Mouse (Mus musculus) cerebellum, adult 2 months (tissue): ENCODE data around the gene 6030468B19Rik. TPM values are rescaled to one million over a fixed set of nuclear protein-coding genes. Genes with fewer than 3 reads are reported as not detected.

ENCODE experiments used
- DNase-seq, 2 experiments: peaks; one replicate each; pipeline ENCODE4 v3.0.0; 2021
- H3K27ac ChIP-seq: fragments of 200-500 bp; 2 replicates; pipeline ENCODE4 v1.5.1; 2012; ENCODE audit warnings: low read length, control low read depth, inconsistent platforms; ENCODE audit not compliant: insufficient read depth
- H3K27me3 ChIP-seq: fragments of 200-500 bp; 2 replicates; pipeline ENCODE4 v1.6.1; 2012; ENCODE audit warnings: inconsistent platforms, mild to moderate bottlenecking, low read length, moderate library complexity; ENCODE audit not compliant: control insufficient read depth, insufficient read depth
- H3K4me1 ChIP-seq: fragments of 200-500 bp; 2 replicates; pipeline ENCODE4 v1.6.1; 2011; ENCODE audit warnings: low read length; ENCODE audit not compliant: control insufficient read depth, insufficient read depth
- H3K4me3 ChIP-seq: fragments of 200-500 bp; replicated peaks from 2 replicates; pipeline ENCODE3; 2011; ENCODE audit warnings: mild to moderate bottlenecking, low read depth, low read length, control low read depth; ENCODE audit not compliant: insufficient read depth
- CTCF ChIP-seq: fragments of 200-500 bp; IDR thresholded peaks from 2 replicates; pipeline ENCODE4 v1.5.1; 2011; ENCODE audit warnings: low read depth, mild to moderate bottlenecking, control low read depth, low read length, moderate library complexity, borderline replicate concordance; ENCODE audit not compliant: insufficient read depth
- POLR2A ChIP-seq: fragments of 200-500 bp; IDR thresholded peaks from 2 replicates; pipeline ENCODE4 v1.6.1; 2011; ENCODE audit warnings: low read length, control low read depth, borderline replicate concordance; ENCODE audit not compliant: insufficient read depth
- WGBS: fragments of 180-500 bp; shearing (Covaris S2); methylation state at CpG from one replicate; pipeline ENCODE4 v1.1.7; 2018; 5-methylcytosine and 5-hydroxymethylcytosine counted together
- polyA plus RNA-seq: library from polyadenylated mRNA; depleted of rRNA; stranded (reverse); fragments of >200 nt; gene quantifications from 2 replicates; pipeline ENCODE4 v1.2.3, GENCODE M21; 2012; rRNA removed

6030468B19Rik gene
- 0.16 TPM in 1 of 2 replicates, not detected in the other for polyA plus RNA-seq

GRCm38 (mm10) chr11:117797511-117798159 is at the start of gene 6030468B19Rik:
Gene 6030468B19Rik, plus strand, starts transcription at chr11:117797660.
- no peak for DNase-seq
- Histone ChIP-seq H3K4me3 (no peak within 1 kb of the TSS), H3K4me1 (no peaks in the 10 kb centered on the region), H3K27me3 (no peaks in the 10 kb centered on the region; the same call in 1 of the 2 replicates), H3K27ac (no peak within 1 kb of the TSS)
- TF ChIP-seq CTCF (no peak), POLR2A (no peak)
- 80% methylated on average over 9 of the region's 9 CpGs for WGBS

DNA sequence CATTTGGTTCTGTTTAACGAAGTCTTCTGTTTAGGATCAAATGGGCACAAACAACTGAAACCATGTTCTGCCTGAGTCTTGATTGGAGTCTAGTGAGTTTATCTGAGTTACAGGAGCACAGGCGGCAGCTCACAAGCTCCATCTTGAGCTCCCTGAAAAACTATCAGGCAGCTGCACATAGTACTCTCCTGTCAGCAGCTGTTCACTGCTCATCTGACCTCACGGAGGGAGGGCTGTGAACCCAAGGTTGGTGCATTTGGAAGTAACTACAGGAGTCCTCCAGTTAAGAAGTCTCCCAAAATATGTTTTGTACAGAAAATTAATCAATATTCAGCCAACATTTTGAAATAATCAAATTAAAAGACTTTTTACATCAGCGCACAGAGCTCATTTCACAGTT is 48.8 kb upstream of the 6030468B19Rik start:
- H3K4me3 ChIP-seq, result no peak overlapping the region
- peaks cover 7% of the 10 kb centered on the region for H3K4me1 ChIP-seq
- 81% methylated on average over 4 of the region's 4 CpGs for WGBS
- no peak for DNase-seq
- no peaks in the 10 kb centered on the region for H3K27me3 ChIP-seq
- no peak overlapping the region for H3K27ac ChIP-seq
- no peak for TF ChIP-seq POLR2A
- TF ChIP-seq CTCF, result no peak

DNA sequence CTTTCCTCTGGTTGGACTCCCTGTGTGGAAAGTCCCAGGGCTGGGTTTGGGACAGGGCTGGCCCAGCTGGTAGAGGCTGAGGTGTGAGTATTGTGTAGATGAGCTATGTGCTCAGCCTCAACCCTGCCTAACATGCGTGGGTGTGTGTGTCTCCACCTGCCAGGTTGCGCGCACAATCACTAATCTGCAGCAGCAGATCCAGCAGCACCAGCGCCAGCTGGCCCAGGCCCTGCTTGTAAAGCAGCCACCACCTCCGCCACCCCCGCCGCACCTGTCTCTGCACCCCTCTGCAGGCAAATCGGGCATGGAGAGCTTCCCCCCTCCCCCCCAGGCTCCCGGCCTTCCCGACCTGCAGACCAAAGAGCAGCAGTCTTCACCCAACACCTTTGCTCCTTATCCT is 48.0 kb upstream of the 6030468B19Rik start:
- WGBS, result 43% methylated on average over 10 of the region's 10 CpGs
- Histone ChIP-seq H3K4me1 (peaks cover 7% of the 10 kb centered on the region), H3K4me3 (no peak overlapping the region), H3K27me3 (no peaks in the 10 kb centered on the region), H3K27ac (no peak overlapping the region)
- peak in 1 of 2 experiments; percentile 57 for DNase-seq
- TF ChIP-seq POLR2A, result no peak
- TF ChIP-seq CTCF, result no peak

DNA sequence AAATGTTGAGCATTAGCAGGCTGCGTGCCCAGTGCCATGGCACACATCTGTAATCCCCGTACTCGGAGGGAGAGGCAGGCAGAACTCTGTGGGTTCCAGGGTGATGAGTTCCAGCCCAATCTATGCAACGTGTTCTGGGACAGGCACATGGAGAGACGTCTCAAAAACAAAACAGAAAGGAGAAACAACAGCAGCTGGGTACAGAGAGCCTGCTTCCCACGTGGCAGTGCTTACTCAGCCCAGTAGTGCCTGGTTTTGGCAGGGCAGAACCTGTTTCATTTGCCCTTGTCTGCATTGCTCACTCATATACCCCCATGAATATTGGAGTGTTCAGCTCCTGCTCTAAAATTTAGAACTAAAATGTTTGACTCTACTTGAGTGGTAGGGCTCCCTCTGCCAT is 45.9 kb upstream of the 6030468B19Rik start:
- peaks cover 7% of the 10 kb centered on the region for H3K4me1 ChIP-seq
- H3K27ac ChIP-seq, result no peak overlapping the region
- no peak for TF ChIP-seq POLR2A
- no peak for TF ChIP-seq CTCF
- 84% methylated on average over 6 of the region's 6 CpGs for WGBS
- no peak overlapping the region for H3K4me3 ChIP-seq
- no peak for DNase-seq
- no peaks in the 10 kb centered on the region for H3K27me3 ChIP-seq

DNA sequence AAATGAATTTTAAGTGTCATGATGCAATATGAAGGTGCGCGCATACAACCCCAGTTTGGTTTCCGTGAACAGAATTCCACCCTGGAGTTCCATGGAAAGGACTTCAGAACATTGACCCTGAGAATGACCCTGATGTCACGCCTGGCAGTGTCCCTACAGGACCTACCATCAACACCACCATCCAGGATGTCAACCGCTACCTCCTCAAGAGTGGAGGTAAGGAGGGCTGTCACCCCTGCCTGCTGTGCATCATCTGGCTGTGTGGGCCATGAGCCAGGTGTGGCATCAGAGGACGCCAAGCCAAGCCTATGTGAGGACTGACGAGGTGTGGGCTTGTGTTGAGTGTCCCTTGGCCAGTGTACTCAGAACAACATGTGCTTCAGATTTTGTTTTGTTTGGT is 41.6 kb upstream of the 6030468B19Rik start:
- Histone ChIP-seq H3K4me1 (peaks cover 30% of the 10 kb centered on the region), H3K27ac (no peak overlapping the region), H3K27me3 (no peaks in the 10 kb centered on the region), H3K4me3 (no peak overlapping the region)
- WGBS, result 81% methylated on average over 7 of the region's 7 CpGs
- no peak for DNase-seq
- TF ChIP-seq POLR2A (no peak), CTCF (no peak)

- 32% methylated on average over 10 of the region's 10 CpGs for WGBS
- no peak overlapping the region for H3K27ac ChIP-seq
- no peak for TF ChIP-seq POLR2A
- TF ChIP-seq CTCF, result no peak
- peak; percentile 51 to 70 for DNase-seq
- peaks cover 30% of the 10 kb centered on the region for H3K4me1 ChIP-seq
- H3K27me3 ChIP-seq, result no peaks in the 10 kb centered on the region
- H3K4me3 ChIP-seq, result no peak overlapping the region
Observed at GRCm38 (mm10) chr11:117759267-117759666, 38.2 kb upstream of the 6030468B19Rik start.

GRCm38 (mm10) chr11:117760374-117761119 is 36.9 kb upstream of the 6030468B19Rik start:
- Histone ChIP-seq H3K27ac (no peak overlapping the region), H3K4me3 (no peak overlapping the region), H3K4me1 (peaks cover 30% of the 10 kb centered on the region), H3K27me3 (no peaks in the 10 kb centered on the region)
- 66% methylated on average over 26 of the region's 26 CpGs for WGBS
- no peak for TF ChIP-seq POLR2A
- TF ChIP-seq CTCF, result no peak
- peak in 1 of 2 experiments; percentile 42 for DNase-seq

DNA sequence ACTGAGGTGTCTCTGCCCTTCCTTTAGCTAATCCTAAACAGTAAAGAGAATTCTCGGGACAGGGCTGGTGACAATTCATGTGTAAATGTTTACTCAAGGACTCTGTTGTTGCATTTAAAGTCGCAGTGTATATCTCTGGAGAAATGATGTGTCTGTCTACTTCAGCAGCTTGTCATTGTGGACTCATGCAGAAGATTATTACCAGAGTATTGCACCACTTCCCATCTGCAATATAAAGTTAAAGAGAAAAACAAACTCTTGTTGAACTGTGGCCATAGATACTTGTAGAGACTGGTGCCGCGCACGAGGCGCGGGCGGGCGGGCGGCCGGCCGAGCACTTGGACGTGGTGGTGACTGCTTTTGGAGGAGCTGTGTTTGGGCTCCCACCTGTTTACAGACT is 35.7 kb upstream of the 6030468B19Rik start:
- H3K4me1 ChIP-seq, result peaks cover 30% of the 10 kb centered on the region
- no peak overlapping the region for H3K27ac ChIP-seq
- no peak overlapping the region for H3K4me3 ChIP-seq
- DNase-seq, result no peak
- WGBS, result 92% methylated on average over 13 of the region's 13 CpGs
- no peaks in the 10 kb centered on the region for H3K27me3 ChIP-seq
- TF ChIP-seq POLR2A, result no peak
- TF ChIP-seq CTCF, result no peak
